ENCODE assay signal across 35 mouse cellular contexts in genomic region chr5:129015020-129015419, GRCm38 (mm10).
"Had no signal": no experiment of that assay in that cellular context is flagged by ENCODE, and none has a peak within 500 bp of the region (broad histone marks: within the 10 kb centered on the region; RNA-seq: fewer than 3 reads in every experiment).

No protein-coding gene starts in this region.

- H3K9ac ChIP-seq: heart, embryonic 12.5 days; heart, embryonic 13.5 days; heart, embryonic 15.5 days; hindbrain, embryonic 12.5 days; hindbrain, embryonic 13.5 days; hindbrain, embryonic 14.5 days; hindbrain, embryonic 15.5 days; intestine, embryonic 15.5 days; kidney, embryonic 15.5 days had no signal

- H3K27me3 ChIP-seq: heart, embryonic 12.5 days; heart, embryonic 13.5 days; heart, embryonic 15.5 days; hindbrain, embryonic 12.5 days; hindbrain, embryonic 13.5 days; hindbrain, embryonic 15.5 days; intestine, embryonic 15.5 days; kidney, embryonic 15.5 days had no signal

- DNase-seq: heart, postnatal 10 days; heart, postnatal 14 days; heart, postnatal 36 days; heart, postnatal 4 days; kidney, adult 11 months; kidney, adult 18-20 months; kidney, adult 2 months; kidney, adult 8-10 months; kidney, adult 9 months; kidney, postnatal 10 days; kidney, postnatal 14 days; kidney, postnatal 25 days; kidney, postnatal 36 days; kidney, postnatal 4 days; layer of hippocampus, adult 9-11 months; layer of hippocampus, postnatal 36 days had no signal

- H3K36me3 ChIP-seq: heart, embryonic 10.5 days; heart, embryonic 12.5 days; heart, embryonic 13.5 days; heart, embryonic 15.5 days; hindbrain, embryonic 10.5 days; hindbrain, embryonic 12.5 days; hindbrain, embryonic 13.5 days; hindbrain, embryonic 15.5 days; intestine, embryonic 15.5 days; kidney, embryonic 15.5 days had no signal

- H3K9me3 ChIP-seq: heart, embryonic 10.5 days; heart, embryonic 12.5 days; heart, embryonic 13.5 days; heart, embryonic 15.5 days; hindbrain, embryonic 10.5 days; hindbrain, embryonic 12.5 days; hindbrain, embryonic 13.5 days; hindbrain, embryonic 15.5 days; intestine, embryonic 15.5 days; kidney, embryonic 15.5 days had no signal

- H3K4me2 ChIP-seq: heart, embryonic 11.5 days; heart, embryonic 12.5 days; heart, embryonic 13.5 days; heart, embryonic 15.5 days; hindbrain, embryonic 12.5 days; hindbrain, embryonic 13.5 days; hindbrain, embryonic 14.5 days; hindbrain, embryonic 15.5 days; intestine, embryonic 15.5 days; kidney, embryonic 15.5 days had no signal

- H3K27ac ChIP-seq: heart, embryonic 10.5 days; heart, embryonic 13.5 days; heart, embryonic 15.5 days; hindbrain, embryonic 10.5 days; hindbrain, embryonic 12.5 days; hindbrain, embryonic 13.5 days; hindbrain, embryonic 14.5 days; hindbrain, embryonic 15.5 days; hindbrain, postnatal 0 days; intestine, embryonic 15.5 days; kidney, embryonic 15.5 days; kidney, postnatal 0 days; layer of hippocampus, adult 2 months had no signal

- H3K4me3 ChIP-seq: heart, embryonic 10.5 days; heart, embryonic 12.5 days; heart, embryonic 13.5 days; heart, embryonic 15.5 days; hindbrain, embryonic 10.5 days; hindbrain, embryonic 12.5 days; hindbrain, embryonic 13.5 days; hindbrain, embryonic 15.5 days; intestine, embryonic 15.5 days; kidney, embryonic 15.5 days; layer of hippocampus, adult 2 months had no signal

- ATAC-seq: hindbrain, embryonic 16.5 days; hindbrain, postnatal 0 days; inflammation-experienced regulatory T-cells, adult 6 months; intestine, embryonic 15.5 days; intestine, embryonic 16.5 days; intestine, postnatal 0 days had no signal

- H3K4me1 ChIP-seq: hindbrain, embryonic 12.5 days had no signal
